Mouse (Mus musculus) heart, embryonic 16.5 days (tissue): ENCODE data around the gene Tedc2. TPM values are rescaled to one million over a fixed set of nuclear protein-coding genes. Genes with fewer than 3 reads are reported as not detected.

Experiments used
- ATAC-seq: fragments of 200-750 bp; cut with Nextera tagmentation; replicated peaks from 2 replicates; pipeline ENCODE4 v1.8.0; 2017; ENCODE audit warnings: moderate number of reproducible peaks; ENCODE audit not compliant: insufficient read depth, low FRiP score; ENCODE audit errors: extremely low read depth
- H3K27ac ChIP-seq: fragments of 300-500 bp; sonication (generic); 2 replicates; pipeline ENCODE4 v1.5.1; 2014; ENCODE audit warnings: mild to moderate bottlenecking, low read length, control low read depth, moderate library complexity
- H3K27me3 ChIP-seq: fragments of 300-500 bp; sonication (generic); 2 replicates; pipeline ENCODE4 v1.6.1; 2014; ENCODE audit warnings: low read length, mixed read lengths; ENCODE audit not compliant: control insufficient read depth, insufficient read depth
- H3K36me3 ChIP-seq: fragments of 300-500 bp; sonication (generic); 2 replicates; pipeline ENCODE4 v1.6.1; 2014; ENCODE audit not compliant: control insufficient read depth, insufficient read depth
- H3K4me1 ChIP-seq: fragments of 300-500 bp; sonication (generic); 2 replicates; pipeline ENCODE4 v1.6.1; 2014; ENCODE audit warnings: low read length, mixed read lengths; ENCODE audit not compliant: control insufficient read depth, insufficient read depth
- H3K4me2 ChIP-seq: fragments of 300-500 bp; sonication (generic); 2 replicates; pipeline ENCODE4 v1.6.1; 2014; ENCODE audit warnings: low read depth, mild to moderate bottlenecking, control low read depth, low read length
- H3K4me3 ChIP-seq: fragments of 300-500 bp; sonication (generic); 2 replicates; pipeline ENCODE4 v1.5.1; 2014; ENCODE audit warnings: mild to moderate bottlenecking, control low read depth, low read length
- H3K9ac ChIP-seq: fragments of 300-500 bp; sonication (generic); 2 replicates; pipeline ENCODE4 v1.6.1; 2014; ENCODE audit warnings: low read length, control low read depth
- H3K9me3 ChIP-seq: fragments of 300-500 bp; sonication (generic); replicated peaks from 2 replicates; pipeline ENCODE4 v1.6.1; 2016; ENCODE audit warnings: low read length; ENCODE audit not compliant: control insufficient read depth
- WGBS: fragments of 180-500 bp; shearing (Covaris S2); extraction: QIAGEN DNeasy Blood & Tissue Kit; methylation state at CpG from one replicate; pipeline ENCODE4 v1.1.7; 2014; 5-methylcytosine and 5-hydroxymethylcytosine counted together
- polyA plus RNA-seq: library from polyadenylated mRNA; unstranded; fragments of >200 nt; fragmentation: Nextera tagmentation; extraction: Ambion mirVana; gene quantifications from 2 replicates; pipeline ENCODE4 v1.2.1, GENCODE M21; 2015

Gene Tedc2
- polyA plus RNA-seq, result 4.2 and 5.7 TPM in 2 replicates

DNA sequence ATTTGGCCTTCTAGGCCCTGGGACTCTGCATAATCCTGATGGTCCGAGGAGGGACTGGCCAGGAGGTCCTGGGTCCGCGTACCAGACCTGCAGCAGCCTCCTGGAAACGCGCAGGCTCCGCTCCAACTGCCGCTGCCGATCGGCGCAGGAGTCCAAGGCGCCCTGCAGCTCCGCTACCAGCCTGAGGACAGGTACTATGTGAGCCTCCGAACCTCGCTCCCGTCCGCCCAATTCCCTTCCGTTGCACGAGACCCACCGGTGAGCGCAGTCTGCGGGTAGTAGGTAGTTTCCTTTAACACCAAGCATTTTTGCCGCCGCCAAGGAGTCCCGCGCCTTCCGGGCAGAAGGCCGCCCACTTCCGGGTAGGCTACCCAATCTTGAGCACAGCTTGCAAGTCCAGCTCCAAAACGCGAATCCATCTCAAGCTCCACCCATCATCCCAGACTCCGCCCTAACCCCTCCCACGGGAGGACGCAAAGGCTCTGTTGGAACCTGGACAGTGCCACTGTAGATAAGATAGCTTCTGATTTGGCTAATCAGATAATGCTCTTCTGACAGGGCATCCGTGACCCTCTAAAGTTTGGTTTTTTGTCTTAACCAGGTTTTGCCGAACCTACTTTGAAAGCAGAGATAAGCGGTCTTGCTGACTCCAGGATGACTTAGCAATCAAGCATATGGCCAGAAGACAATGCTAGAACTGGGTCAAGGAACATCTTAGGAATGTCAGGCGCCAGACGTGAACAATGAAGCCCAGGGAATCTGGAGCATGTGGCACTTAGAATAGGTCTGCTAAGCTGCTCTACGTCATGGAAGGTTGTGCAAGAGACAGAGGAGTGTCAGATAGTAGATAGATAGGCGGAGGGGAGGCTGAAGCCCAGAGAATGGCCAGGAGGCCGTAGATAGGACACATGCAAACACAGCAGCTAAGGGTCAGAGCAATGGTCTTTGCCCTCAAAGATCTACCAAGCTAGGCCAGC is at the start of gene Tedc2:
Gene Tedc2 (minus strand): TSS at position 417 of the 977 bp plus-strand sequence.
- Histone ChIP-seq H3K36me3 (peaks cover 34% of the 10 kb centered on the region), H3K9me3 (no peaks in the 10 kb centered on the region)

DNA sequence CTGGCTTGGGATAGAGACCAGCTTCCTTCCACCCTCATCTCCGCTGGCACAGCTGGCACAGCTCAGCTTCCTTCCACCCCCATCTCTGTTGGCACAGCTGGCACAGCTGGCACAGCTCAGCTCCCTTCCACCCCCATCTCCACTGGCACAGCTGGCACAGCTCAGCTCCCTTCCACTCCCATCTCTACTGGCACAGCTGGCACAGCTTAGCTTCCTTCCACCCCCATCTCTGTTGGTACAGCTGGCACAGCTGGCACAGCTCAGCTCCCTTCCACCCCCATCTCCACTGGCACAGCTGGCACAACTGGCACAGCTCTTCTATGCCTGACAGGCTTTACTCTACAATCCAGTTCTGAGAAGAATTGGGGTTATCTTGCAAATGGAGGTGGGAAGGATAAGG is 46.5 kb upstream of the Tedc2 start:
- Histone ChIP-seq H3K4me2 (no peak overlapping the region), H3K36me3 (no peaks in the 10 kb centered on the region), H3K9me3 (0 out of 2 replicates have a peak, but pooled peaks cover 2% of the 10 kb centered on the region), H3K4me1 (no peaks in the 10 kb centered on the region), H3K9ac (no peak overlapping the region), H3K4me3 (no peak overlapping the region), H3K27me3 (no peaks in the 10 kb centered on the region), H3K27ac (no peak overlapping the region)
- 86% methylated on average over 1 of the region's 1 CpGs for WGBS
- no peak for ATAC-seq

More for the DNA sequence above, at the start of gene Tedc2:
- H3K27ac ChIP-seq, result peak within 1 kb of the TSS; percentile 68
- peaks cover 14% of the 10 kb centered on the region for H3K4me1 ChIP-seq
- peak; percentile 91 for ATAC-seq
- H3K27me3 ChIP-seq, result no peaks in the 10 kb centered on the region
- 2% methylated on average over 41 of the region's 41 CpGs for WGBS
- peak within 1 kb of the TSS; percentile 95 for H3K4me2 ChIP-seq
- H3K4me3 ChIP-seq, result peak within 1 kb of the TSS; percentile 93
- peak within 1 kb of the TSS; percentile 88 for H3K9ac ChIP-seq

DNA sequence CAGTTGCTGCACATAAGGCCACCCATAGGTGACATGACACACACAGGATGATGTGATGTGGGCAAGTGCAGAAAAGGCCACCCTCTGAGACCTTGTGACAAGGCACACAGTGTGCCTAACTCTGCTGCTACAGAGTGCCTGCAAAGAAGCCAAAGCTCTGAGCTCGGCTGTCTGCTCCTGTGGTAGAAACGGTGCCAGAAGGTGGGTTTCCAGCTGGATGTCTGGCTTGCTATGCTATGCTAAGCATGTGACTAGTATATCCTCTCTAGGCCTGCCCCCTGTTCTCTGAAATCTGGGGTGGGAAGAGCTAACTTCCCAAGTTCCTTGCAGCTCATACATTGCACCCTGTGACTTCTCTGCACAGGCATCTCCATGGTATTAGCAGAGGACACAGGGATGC is 44.1 kb upstream of the Tedc2 start:
- ATAC-seq, result no peak

DNA sequence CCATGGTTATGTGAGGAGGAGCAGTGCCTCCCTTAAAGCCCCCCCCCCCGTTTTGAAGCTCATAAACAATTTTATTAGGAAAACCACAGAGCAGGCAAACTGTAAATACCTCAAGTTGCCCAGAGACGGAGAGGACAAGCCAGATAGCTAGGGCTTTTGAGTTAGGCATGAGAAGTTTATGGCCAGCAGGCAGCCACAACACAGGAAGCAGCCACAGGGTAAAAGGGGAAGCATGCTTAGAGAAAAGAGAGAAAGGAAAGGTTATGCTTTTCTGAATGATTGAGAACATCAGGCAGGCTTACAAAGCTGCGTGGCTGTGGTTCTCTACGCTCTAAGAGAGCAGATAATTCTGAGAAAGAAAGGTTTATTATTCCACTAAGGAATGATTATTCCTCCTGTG is 39.9 kb upstream of the Tedc2 start:
- Histone ChIP-seq H3K4me3 (no peak overlapping the region), H3K9me3 (0 out of 2 replicates have a peak, but pooled peaks cover 2% of the 10 kb centered on the region), H3K9ac (no peak overlapping the region), H3K4me1 (no peaks in the 10 kb centered on the region), H3K36me3 (no peaks in the 10 kb centered on the region), H3K4me2 (no peak overlapping the region), H3K27me3 (no peaks in the 10 kb centered on the region), H3K27ac (no peak overlapping the region)
- WGBS, result 52% methylated on average over 4 of the region's 4 CpGs
- no peak for ATAC-seq

More for the DNA sequence above, 44.1 kb upstream of the Tedc2 start:
- Histone ChIP-seq H3K4me1 (no peaks in the 10 kb centered on the region), H3K4me3 (no peak overlapping the region), H3K9me3 (0 out of 2 replicates have a peak, but pooled peaks cover 2% of the 10 kb centered on the region), H3K36me3 (no peaks in the 10 kb centered on the region), H3K27ac (no peak overlapping the region), H3K9ac (no peak overlapping the region), H3K4me2 (no peak overlapping the region), H3K27me3 (no peaks in the 10 kb centered on the region)
- WGBS, result 75% methylated on average over 2 of the region's 2 CpGs

DNA sequence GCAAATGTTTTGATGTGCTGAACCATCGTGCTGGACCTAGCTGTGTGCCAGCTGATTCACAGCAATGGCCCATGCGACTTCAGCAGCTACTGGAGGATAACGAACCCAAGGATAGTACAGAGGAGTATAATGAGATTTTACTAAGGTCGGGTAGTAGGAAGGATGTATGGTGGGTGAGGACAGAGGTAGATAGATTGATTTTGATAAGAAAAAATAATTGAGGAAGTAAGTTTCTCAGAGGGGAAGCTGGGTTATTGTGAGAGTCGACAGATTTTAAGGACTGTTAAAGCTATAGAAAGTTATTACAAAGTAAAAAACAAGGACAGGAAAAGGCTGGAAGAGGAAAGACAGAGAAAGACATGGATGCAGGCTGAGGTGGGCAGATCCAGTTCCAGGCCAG is 39.1 kb upstream of the Tedc2 start:
- Histone ChIP-seq H3K4me2 (no peak overlapping the region), H3K27ac (no peak overlapping the region), H3K27me3 (no peaks in the 10 kb centered on the region), H3K36me3 (no peaks in the 10 kb centered on the region), H3K9me3 (0 out of 2 replicates have a peak, but pooled peaks cover 2% of the 10 kb centered on the region), H3K4me1 (no peaks in the 10 kb centered on the region), H3K4me3 (no peak overlapping the region), H3K9ac (no peak overlapping the region)
- ATAC-seq, result no peak
- WGBS, result 66% methylated on average over 5 of the region's 5 CpGs

DNA sequence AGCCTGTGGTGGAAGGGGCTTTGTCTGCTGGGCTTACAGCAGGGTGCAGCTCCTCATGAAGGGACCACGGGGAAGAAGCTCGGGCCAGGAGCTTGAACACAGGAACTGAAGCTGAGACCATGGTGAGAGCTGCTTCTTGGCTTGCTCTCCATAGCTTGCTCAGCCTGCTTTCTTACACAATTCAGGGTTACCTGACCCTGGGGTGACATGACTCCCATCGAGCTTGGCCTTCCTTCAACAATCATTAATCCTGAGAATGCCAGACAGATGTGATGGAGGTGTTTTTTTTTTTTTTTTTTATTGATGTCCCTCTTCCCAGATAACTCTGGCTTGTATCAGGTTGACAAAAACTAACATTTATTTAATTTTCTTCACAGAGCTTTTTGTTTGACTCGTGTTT is 38.3 kb upstream of the Tedc2 start:
- Histone ChIP-seq H3K9me3 (0 out of 2 replicates have a peak, but pooled peaks cover 1% of the 10 kb centered on the region), H3K4me3 (no peak overlapping the region), H3K4me2 (no peak overlapping the region), H3K27ac (no peak overlapping the region), H3K27me3 (no peaks in the 10 kb centered on the region), H3K9ac (no peak overlapping the region), H3K4me1 (no peaks in the 10 kb centered on the region), H3K36me3 (no peaks in the 10 kb centered on the region)
- no peak for ATAC-seq
- 73% methylated on average over 4 of the region's 4 CpGs for WGBS

DNA sequence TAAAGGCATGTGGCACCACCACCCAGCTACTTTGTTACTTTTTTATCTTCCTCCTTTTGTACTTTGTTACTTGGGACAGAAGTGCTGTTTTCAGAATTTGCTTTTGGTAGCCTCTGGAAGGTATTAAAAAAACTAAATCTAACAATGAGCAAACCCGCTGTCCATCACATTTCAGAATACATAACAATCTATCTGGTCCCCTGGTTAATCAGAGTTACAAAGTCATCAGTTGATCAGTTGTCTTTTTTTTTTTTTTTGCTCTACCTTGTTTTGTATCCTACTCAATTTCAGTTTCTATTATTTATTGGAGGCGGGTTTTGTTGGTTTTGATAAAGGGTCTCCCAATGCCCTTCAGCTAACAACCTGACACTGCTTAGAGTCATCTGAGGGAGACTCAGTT is 31.7 kb upstream of the Tedc2 start:
- H3K4me2 ChIP-seq, result peak overlapping the region; percentile 88
- peak overlapping the region; percentile 84; the same call in 1 of the 2 replicates for H3K9ac ChIP-seq
- H3K4me3 ChIP-seq, result no peak overlapping the region
- peaks cover 17% of the 10 kb centered on the region for H3K36me3 ChIP-seq
- peaks cover 11% of the 10 kb centered on the region for H3K4me1 ChIP-seq
- no peaks in the 10 kb centered on the region for H3K9me3 ChIP-seq
- no peaks in the 10 kb centered on the region for H3K27me3 ChIP-seq
- ATAC-seq, result no peak
- H3K27ac ChIP-seq, result no peak overlapping the region
- WGBS, result 97% methylated on average over 2 of the region's 2 CpGs

DNA sequence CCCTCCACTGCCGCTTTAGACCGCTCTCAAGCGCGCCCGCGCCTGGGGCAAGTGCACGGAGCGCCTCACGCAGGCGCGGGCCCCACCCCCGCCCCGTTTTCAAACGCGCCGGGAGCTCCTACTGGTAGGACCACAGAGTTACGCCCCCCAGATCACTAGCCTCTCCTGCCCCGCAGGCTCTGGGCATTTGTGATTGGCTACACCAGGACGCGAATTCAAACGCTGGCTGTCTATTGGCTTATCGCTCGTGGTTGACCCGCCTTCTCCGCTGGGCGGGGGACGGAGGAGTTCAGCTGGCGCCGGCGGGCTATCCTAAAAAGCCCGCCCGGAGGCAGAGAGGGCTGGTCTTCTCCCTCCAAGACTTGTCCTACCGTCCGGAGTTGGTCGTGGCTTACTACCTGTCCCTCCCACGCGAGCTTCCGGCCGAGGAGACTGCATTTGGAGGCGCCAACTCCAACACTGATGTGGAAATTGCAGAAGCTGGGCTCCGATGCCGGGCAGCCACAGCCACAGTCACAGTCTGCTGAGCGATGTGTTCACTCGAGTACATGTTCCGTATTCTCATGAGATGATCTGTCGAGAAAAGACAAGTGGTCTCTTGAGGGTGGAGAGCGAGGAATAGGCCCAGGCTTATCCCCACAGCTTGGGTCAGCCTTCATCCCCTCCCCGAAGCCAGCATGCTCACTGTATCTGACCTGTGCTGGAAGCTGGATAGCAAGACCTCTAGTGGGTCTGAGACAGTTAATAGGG is 30.8 kb upstream of the Tedc2 start, which contains the start of gene Ccnf:
Gene Ccnf (minus strand): TSS at position 165 of the 750 bp plus-strand sequence.
- H3K27ac ChIP-seq, result peak within 1 kb of the TSS; percentile 85
- no peaks in the 10 kb centered on the region for H3K9me3 ChIP-seq
- H3K4me2 ChIP-seq, result peak within 1 kb of the TSS; percentile 88
- under 1% methylated on average over 48 of the region's 48 CpGs for WGBS
- peak within 1 kb of the TSS; percentile 91 for H3K4me3 ChIP-seq
- peaks cover 24% of the 10 kb centered on the region for H3K36me3 ChIP-seq
- H3K9ac ChIP-seq, result peak within 1 kb of the TSS; percentile 92
- no peaks in the 10 kb centered on the region for H3K27me3 ChIP-seq
- peaks cover 11% of the 10 kb centered on the region for H3K4me1 ChIP-seq
- peak; percentile 100 for ATAC-seq
